Mouse (Mus musculus): ENCODE data around the gene Fam166b. TPM values are rescaled to one million over a fixed set of nuclear protein-coding genes. Genes with fewer than 3 reads are reported as not detected.

Gene Fam166b
- polyA plus RNA-seq, 1 experiment from 2014 or later: not detected

DNA sequence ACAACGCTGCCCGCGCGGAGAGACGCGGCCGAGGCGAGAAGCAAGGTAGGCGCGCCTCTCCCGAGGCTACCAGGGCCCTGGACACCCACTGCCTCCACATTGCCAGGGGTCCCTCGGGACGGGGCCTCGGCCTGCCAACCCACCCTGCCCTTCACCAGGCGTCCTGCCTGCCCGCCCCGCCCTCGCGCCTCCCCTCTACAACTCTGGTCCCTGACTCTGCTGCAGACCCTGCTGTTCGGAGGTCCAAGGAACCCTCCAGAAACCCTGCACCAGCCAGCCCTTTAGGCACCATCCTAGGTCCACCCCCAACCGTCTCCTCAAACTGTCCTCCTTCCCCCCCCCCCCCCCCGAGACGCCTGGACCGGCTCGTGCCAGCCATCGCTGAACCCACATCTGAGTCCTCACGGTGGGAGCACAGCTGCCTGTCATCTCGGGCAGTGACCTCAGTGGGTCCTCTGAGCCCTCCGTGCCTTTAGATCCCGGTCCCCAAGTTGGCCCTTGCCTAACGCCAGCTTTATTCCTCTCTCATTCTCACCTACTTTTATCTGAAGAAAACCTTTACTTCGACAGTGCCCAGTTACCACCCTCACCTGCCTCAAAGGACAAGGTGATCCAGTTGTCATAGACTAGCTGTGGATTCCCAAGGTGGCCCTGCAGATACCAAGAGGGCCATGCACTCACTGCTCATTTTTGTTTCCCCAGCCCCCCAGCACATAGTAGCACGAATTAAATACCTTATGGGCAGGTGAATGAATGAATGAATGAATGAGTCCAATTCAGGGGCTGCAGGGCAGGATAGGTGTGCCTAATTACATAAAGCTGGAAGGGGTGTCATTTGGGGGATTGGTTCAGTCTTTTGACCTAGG lies 46.5 kb downstream of the Fam166b start:
- WGBS: 7% methylated on average over 28 of the region's 33 CpGs

DNA sequence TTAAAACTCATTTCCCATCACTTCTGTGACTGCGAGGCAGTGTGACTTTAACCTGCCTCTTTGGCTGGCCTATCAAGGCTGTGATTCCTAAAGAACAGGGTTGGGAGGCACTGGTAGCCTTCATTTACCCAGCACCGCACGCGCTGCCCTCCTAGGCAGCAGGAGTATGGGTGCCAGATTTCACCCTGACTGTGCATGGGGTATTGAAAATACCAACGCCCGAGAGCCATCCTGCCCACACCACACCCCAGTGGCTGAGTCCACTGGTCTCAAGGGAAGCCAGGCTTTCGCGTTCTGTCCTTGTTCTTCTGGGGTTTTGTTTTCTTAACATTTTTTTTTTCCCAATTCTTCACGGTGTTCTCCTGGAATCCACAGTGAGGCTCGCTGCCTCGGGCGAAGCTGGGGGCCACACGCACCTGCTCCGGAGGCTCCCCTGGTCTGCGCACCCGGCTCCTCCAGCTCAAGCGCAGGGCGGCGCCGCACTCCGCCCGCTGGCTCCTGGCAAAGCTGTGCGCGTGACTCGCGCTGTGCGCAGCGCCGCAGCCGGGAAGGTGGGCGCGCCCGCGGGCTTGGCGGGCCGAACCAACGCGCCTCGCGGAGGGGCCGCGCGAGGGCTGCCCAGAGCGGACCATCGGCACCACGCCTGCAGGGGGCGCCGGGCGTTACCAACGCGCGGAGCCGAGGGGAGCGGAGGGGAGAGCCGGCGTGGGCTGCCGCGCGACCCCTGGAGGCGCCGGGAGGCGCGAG lies 47.4 kb downstream of the Fam166b start, which contains the start of gene Rusc2:
Gene Rusc2, plus strand, starts transcription at position 572 of the 747 bp plus-strand sequence.
- Histone ChIP-seq H3K27ac (ENCODE audit: low read length) (peak within 1 kb of the TSS; percentile 77), H3K4me1 (ENCODE audit: control insufficient read depth, insufficient read depth, low read length) (peaks cover 17% of the 10 kb centered on the region), H3K27me3 (ENCODE audit: control insufficient read depth, insufficient read depth, low read length) (no peaks in the 10 kb centered on the region), H3K4me3 (replicated peaks; ENCODE audit: low read length) (peak within 1 kb of the TSS; percentile 77), H3K9me3 (replicated peaks; ENCODE audit: control insufficient read depth, low read length) (no peaks in the 10 kb centered on the region), H3K4me2 (ENCODE audit: low read depth, low read length) (peak within 1 kb of the TSS; percentile 90), H3K36me3 (ENCODE audit: control insufficient read depth, insufficient read depth, low read length) (no peaks in the 10 kb centered on the region; the same call in 1 of the 2 replicates), H3K9ac (ENCODE audit: low read length) (peak within 1 kb of the TSS; percentile 91)
- peak; percentile 92 for ATAC-seq (ENCODE audit: insufficient read depth, low FRiP score)
- under 1% methylated on average over 63 of the region's 63 CpGs for WGBS

More for the DNA sequence above, 46.5 kb downstream of the Fam166b start:
- H3K4me3 ChIP-seq (replicated peaks; ENCODE audit: low read length): peak overlapping the region; percentile 77
- H3K4me2 ChIP-seq (ENCODE audit: low read depth, low read length): peak overlapping the region; percentile 90
- H3K9me3 ChIP-seq (replicated peaks; ENCODE audit: control insufficient read depth, low read length): no peaks in the 10 kb centered on the region
- ATAC-seq (ENCODE audit: insufficient read depth, low FRiP score): peak; percentile 66
- H3K27me3 ChIP-seq (ENCODE audit: control insufficient read depth, insufficient read depth, low read length): no peaks in the 10 kb centered on the region
- H3K36me3 ChIP-seq (ENCODE audit: control insufficient read depth, insufficient read depth, low read length): no peaks in the 10 kb centered on the region; the same call in 1 of the 2 replicates
- peak overlapping the region; percentile 91 for H3K9ac ChIP-seq (ENCODE audit: low read length)
- H3K27ac ChIP-seq (ENCODE audit: low read length): peak overlapping the region; percentile 77
- peaks cover 17% of the 10 kb centered on the region for H3K4me1 ChIP-seq (ENCODE audit: control insufficient read depth, insufficient read depth, low read length)

DNA sequence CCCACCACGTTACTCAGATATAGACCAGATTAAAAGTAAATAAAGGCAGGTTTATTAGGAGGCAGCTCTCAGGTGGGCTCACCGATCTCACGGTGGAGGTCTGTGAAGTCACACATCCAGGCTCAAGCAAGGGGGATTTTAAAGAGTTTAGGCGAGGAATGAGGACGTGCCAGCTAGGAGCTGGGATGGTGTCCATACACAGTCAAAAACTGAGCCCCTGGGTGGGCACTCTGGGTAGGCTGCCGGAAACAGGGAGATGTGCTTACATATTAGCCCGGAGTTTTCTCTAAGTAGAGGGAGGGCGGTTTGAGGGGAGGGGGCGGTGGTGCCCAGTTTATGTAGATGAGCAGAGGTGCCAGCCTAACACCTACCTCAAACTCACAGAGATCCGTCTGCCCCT lies 48.0 kb downstream of the Fam166b start:
- Histone ChIP-seq H3K9me3 (replicated peaks; ENCODE audit: control insufficient read depth, low read length) (no peaks in the 10 kb centered on the region), H3K4me3 (replicated peaks; ENCODE audit: low read length) (peak overlapping the region; percentile 77), H3K27me3 (ENCODE audit: control insufficient read depth, insufficient read depth, low read length) (no peaks in the 10 kb centered on the region), H3K4me1 (ENCODE audit: control insufficient read depth, insufficient read depth, low read length) (peaks cover 17% of the 10 kb centered on the region), H3K4me2 (ENCODE audit: low read depth, low read length) (peak overlapping the region; percentile 90), H3K9ac (ENCODE audit: low read length) (peak overlapping the region; percentile 91), H3K27ac (ENCODE audit: low read length) (peak overlapping the region; percentile 9; the same call in 1 of the 2 replicates), H3K36me3 (ENCODE audit: control insufficient read depth, insufficient read depth, low read length) (no peaks in the 10 kb centered on the region; the same call in 1 of the 2 replicates)
- WGBS: 35% methylated on average over 10 of the region's 10 CpGs
- ATAC-seq (ENCODE audit: insufficient read depth, low FRiP score): no peak

DNA sequence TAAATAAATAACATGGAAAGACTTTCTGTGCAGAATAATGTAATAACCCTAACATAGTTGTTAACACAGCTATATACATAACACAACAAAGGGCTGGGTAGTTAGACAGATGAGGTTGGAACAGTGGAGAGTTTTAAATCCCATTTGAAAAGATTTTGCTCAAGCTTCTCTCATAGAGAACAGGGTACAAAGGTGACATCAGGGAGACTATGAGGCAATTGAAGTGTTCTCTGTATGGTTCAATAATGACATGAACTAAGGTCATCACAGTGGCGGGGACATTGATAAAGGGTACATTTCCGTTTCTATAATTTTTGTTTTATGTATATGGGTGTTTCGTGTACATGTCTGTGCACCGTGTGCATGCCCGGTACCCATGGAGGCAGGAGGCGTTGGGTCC lies 49.3 kb downstream of the Fam166b start:
- Histone ChIP-seq H3K4me2 (ENCODE audit: low read depth, low read length) (no peak overlapping the region), H3K9me3 (replicated peaks; ENCODE audit: control insufficient read depth, low read length) (no peaks in the 10 kb centered on the region), H3K4me3 (replicated peaks; ENCODE audit: low read length) (no peak overlapping the region), H3K27ac (ENCODE audit: low read length) (no peak overlapping the region), H3K27me3 (ENCODE audit: control insufficient read depth, insufficient read depth, low read length) (no peaks in the 10 kb centered on the region), H3K4me1 (ENCODE audit: control insufficient read depth, insufficient read depth, low read length) (peaks cover 17% of the 10 kb centered on the region), H3K9ac (ENCODE audit: low read length) (no peak overlapping the region), H3K36me3 (ENCODE audit: control insufficient read depth, insufficient read depth, low read length) (no peaks in the 10 kb centered on the region; the same call in 1 of the 2 replicates)
- no peak for ATAC-seq (ENCODE audit: insufficient read depth, low FRiP score)
- 87% methylated on average over 6 of the region's 6 CpGs for WGBS

Other genes with a start within 250 kb of the Fam166b start
- gene Atp8b5, start 162.0 kb downstream of the Fam166b start, polyA plus RNA-seq (2015; fragmentation: Nextera tagmentation; extraction: Ambion mirVana): 0.19 and 0.22 TPM in 2 replicates
- 10.4 and 15.1 TPM in 2 replicates for gene Rusc2, start 47.2 kb downstream of the Fam166b start, polyA plus RNA-seq (2015; fragmentation: Nextera tagmentation; extraction: Ambion mirVana)
- 1.7 TPM in 2 replicates for gene Tesk1, start 12.8 kb upstream of the Fam166b start, polyA plus RNA-seq (2015; fragmentation: Nextera tagmentation; extraction: Ambion mirVana)
- gene Cd72, start 25.5 kb upstream of the Fam166b start, polyA plus RNA-seq (2015; fragmentation: Nextera tagmentation; extraction: Ambion mirVana): 2.6 and 3.5 TPM in 2 replicates
- gene Sit1, start 54.6 kb upstream of the Fam166b start, polyA plus RNA-seq (2015; fragmentation: Nextera tagmentation; extraction: Ambion mirVana): not detected in 2 replicates
- gene Ccdc107, start 63.8 kb upstream of the Fam166b start, polyA plus RNA-seq (2015; fragmentation: Nextera tagmentation; extraction: Ambion mirVana): 106 and 113 TPM in 2 replicates
- gene Arhgef39, start 70.6 kb upstream of the Fam166b start, polyA plus RNA-seq (2015; fragmentation: Nextera tagmentation; extraction: Ambion mirVana): 45.0 and 46.1 TPM in 2 replicates
- gene Car9, start 77.8 kb upstream of the Fam166b start, polyA plus RNA-seq (2015; fragmentation: Nextera tagmentation; extraction: Ambion mirVana): 22.3 and 22.9 TPM in 2 replicates
- gene Tpm2, start 94.6 kb upstream of the Fam166b start, polyA plus RNA-seq (2015; fragmentation: Nextera tagmentation; extraction: Ambion mirVana): 1,306 and 1,388 TPM in 2 replicates
- 71.4 and 84.7 TPM in 2 replicates for gene Creb3, start 133.2 kb upstream of the Fam166b start, polyA plus RNA-seq (2015; fragmentation: Nextera tagmentation; extraction: Ambion mirVana)
- gene Tln1, start 133.6 kb upstream of the Fam166b start, polyA plus RNA-seq (2015; fragmentation: Nextera tagmentation; extraction: Ambion mirVana): 62.6 and 64.8 TPM in 2 replicates
- gene Rgp1, start 149.6 kb upstream of the Fam166b start, polyA plus RNA-seq (2015; fragmentation: Nextera tagmentation; extraction: Ambion mirVana): 25.9 and 37.2 TPM in 2 replicates
- 14.2 and 15.6 TPM in 2 replicates for gene Gba2, start 149.7 kb upstream of the Fam166b start, polyA plus RNA-seq (2015; fragmentation: Nextera tagmentation; extraction: Ambion mirVana)
- 0.48 and 0.95 TPM in 2 replicates for gene Msmp, start 155.4 kb upstream of the Fam166b start, polyA plus RNA-seq (2015; fragmentation: Nextera tagmentation; extraction: Ambion mirVana)
- gene Npr2, start 202.8 kb upstream of the Fam166b start, polyA plus RNA-seq (2015; fragmentation: Nextera tagmentation; extraction: Ambion mirVana): 8.9 and 9.6 TPM in 2 replicates
- gene Spag8, start 224.5 kb upstream of the Fam166b start, polyA plus RNA-seq (2015; fragmentation: Nextera tagmentation; extraction: Ambion mirVana): 1.3 TPM in 2 replicates
- gene Hint2, start 227.3 kb upstream of the Fam166b start, polyA plus RNA-seq (2015; fragmentation: Nextera tagmentation; extraction: Ambion mirVana): 97.0 and 101 TPM in 2 replicates
- 3.0 and 3.5 TPM in 2 replicates for gene Tmem8b, start 239.8 kb upstream of the Fam166b start, polyA plus RNA-seq (2015; fragmentation: Nextera tagmentation; extraction: Ambion mirVana)
- gene Fam221b, start 240.0 kb upstream of the Fam166b start, polyA plus RNA-seq (2015; fragmentation: Nextera tagmentation; extraction: Ambion mirVana): 2.6 and 3.2 TPM in 2 replicates